Mouse (Mus musculus) urinary bladder, postnatal 36 days (tissue): Measurements from ENCODE around the gene Pcca.

ENCODE experiments used
- DNase-seq, 2 experiments: peaks; one replicate each; pipeline ENCODE4 v3.0.0; 2022; ENCODE audit warnings: low spot score in 2 of 2, mixed read lengths in 1 of 2

The Pcca gene

GRCm38 (mm10) chr14:122885893-122886292, 351.8 kb downstream of the Pcca start:
- no peak for DNase-seq

- no peak for DNase-seq
Observed at GRCm38 (mm10) chr14:122887278-122887677, 353.2 kb downstream of the Pcca start.

GRCm38 (mm10) chr14:122887702-122888479, 353.8 kb downstream of the Pcca start:
- DNase-seq: no peak

GRCm38 (mm10) chr14:122888480-122888872, 354.4 kb downstream of the Pcca start:
- no peak for DNase-seq

- DNase-seq: no peak
Observed at GRCm38 (mm10) chr14:122891470-122891968, 357.4 kb downstream of the Pcca start.

- DNase-seq: no peak
Observed at GRCm38 (mm10) chr14:122896106-122896505, 362.0 kb downstream of the Pcca start.

- no peak for DNase-seq
Observed at GRCm38 (mm10) chr14:122898550-122898949, 364.4 kb downstream of the Pcca start.

- DNase-seq: no peak
Observed at GRCm38 (mm10) chr14:122900679-122901078, 366.6 kb downstream of the Pcca start.

- DNase-seq: no peak
Observed at GRCm38 (mm10) chr14:122901177-122901576, 367.1 kb downstream of the Pcca start.

- DNase-seq: no peak
Observed at GRCm38 (mm10) chr14:122901715-122902114, 367.6 kb downstream of the Pcca start.

GRCm38 (mm10) chr14:122902136-122902535, 368.0 kb downstream of the Pcca start:
- DNase-seq: no peak

- DNase-seq: peak; percentile 71 to 80
Observed at GRCm38 (mm10) chr14:122902884-122903283, 368.8 kb downstream of the Pcca start.

GRCm38 (mm10) chr14:122903923-122904351, 369.8 kb downstream of the Pcca start:
- DNase-seq: no peak

- DNase-seq: no peak
Observed at GRCm38 (mm10) chr14:122905007-122905406, 370.9 kb downstream of the Pcca start.

- no peak for DNase-seq
Observed at GRCm38 (mm10) chr14:122908075-122908474, 374.0 kb downstream of the Pcca start.

- DNase-seq: no peak
Observed at GRCm38 (mm10) chr14:122909368-122910091, 375.4 kb downstream of the Pcca start.

- no peak for DNase-seq
Observed at GRCm38 (mm10) chr14:122911265-122911664, 377.1 kb downstream of the Pcca start.

- no peak for DNase-seq
Observed at GRCm38 (mm10) chr14:122912137-122912536, 378.0 kb downstream of the Pcca start.

GRCm38 (mm10) chr14:122912812-122913498, 378.8 kb downstream of the Pcca start:
- DNase-seq: peak; percentile 69 to 73

GRCm38 (mm10) chr14:122913657-122914056, 379.5 kb downstream of the Pcca start, which contains the start of gene Ggact:
Ggact (minus strand) TSS chr14:122913757.
- no peak for DNase-seq

- no peak for DNase-seq
Observed at GRCm38 (mm10) chr14:122917676-122918075, 383.6 kb downstream of the Pcca start.

GRCm38 (mm10) chr14:122920011-122920410, 385.9 kb downstream of the Pcca start:
- no peak for DNase-seq
